Mouse (Mus musculus) Patski (cell line): ENCODE data around the gene Cib2. TPM values are rescaled to one million over a fixed set of nuclear protein-coding genes. Genes with fewer than 3 reads are reported as not detected.

Experiments used
- ATAC-seq: fragments of 100-300 bp; one replicate; pipeline ENCODE4 v1.8.0; 2021
- CTCF ChIA-PET: fragments of 350-600 bp; sonication (Branson Sonifier 250); formaldehyde crosslinking; loops from one replicate; lab custom pipeline; 2022; ENCODE audit warnings: inconsistent platforms; lab: Charles Lee
- POLR2A ChIA-PET: fragments of 350-600 bp; sonication (Branson Sonifier 250); formaldehyde crosslinking; loops from one replicate; lab custom pipeline; 2022; ENCODE audit warnings: antibody characterized with exemption, inconsistent platforms; lab: Charles Lee
- DNase-seq: peaks from one replicate; pipeline ENCODE4 v3.0.0-alpha.2; 2011; ENCODE audit warnings: low read depth, low spot score
- H3K27me3 ChIP-seq: fragments of 371-371 bp; one replicate; pipeline ENCODE4 v1.5.1; 2021
- CTCF ChIP-seq: fragments of 100-300 bp; IDR thresholded peaks from one replicate; pipeline ENCODE4 v1.5.1; 2021
- in situ Hi-C: fragments of 300-500 bp; cut with MboI; formaldehyde crosslinking; loops from 3 replicates; pipeline ENCODE4 v1.11.1; 2018; ENCODE audit warnings: low pct_unique_long_range_greater_than_20kb, mixed read lengths
- polyA plus RNA-seq: library from polyadenylated mRNA; unstranded; gene quantifications from one replicate; pipeline ENCODE4 v1.2.3, GENCODE M21; 2021

Gene Cib2
- polyA plus RNA-seq, 1 experiment from 2014 or later = 74.4 TPM

DNA sequence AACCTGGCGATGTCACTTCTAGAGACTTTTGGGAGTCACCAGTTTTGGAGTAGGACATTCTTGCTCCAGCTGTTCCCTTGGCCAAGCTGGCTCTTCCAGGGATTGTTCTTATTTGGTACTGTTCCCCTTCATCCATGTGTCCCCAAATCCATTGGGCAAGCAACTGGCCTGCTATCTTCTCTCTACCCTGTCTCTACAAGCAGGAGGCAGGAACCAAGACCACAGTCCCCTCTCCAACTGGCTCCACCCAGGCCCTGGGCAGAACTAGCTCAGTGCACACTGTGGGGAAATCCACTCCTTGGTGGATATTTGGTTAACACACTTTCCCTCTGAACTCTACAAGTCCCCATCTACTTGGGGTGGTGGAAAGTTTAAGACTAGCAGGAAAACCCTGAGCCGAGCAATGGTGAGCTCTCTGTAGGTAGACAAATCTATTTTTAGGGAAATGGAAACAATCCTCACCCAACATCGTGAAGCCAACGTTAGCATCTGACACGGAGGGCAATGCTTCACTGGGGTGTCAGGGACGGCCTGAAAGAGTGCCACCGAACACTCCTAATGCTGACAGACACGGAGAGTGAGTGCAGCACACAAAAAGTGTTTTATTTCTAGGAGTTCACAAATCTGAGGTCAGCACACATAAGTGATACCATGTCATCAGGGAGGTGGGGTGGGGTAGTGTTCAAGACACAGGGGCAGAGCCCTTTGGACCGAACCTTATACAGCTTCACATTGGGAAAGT is 15.6 kb downstream of the Cib2 start:
- H3K27me3 ChIP-seq = no peaks in the 10 kb centered on the region
- ChIA-PET POLR2A (interaction anchor here (0.8 kb wide), 1 partner anchor 15 kb away, joined by 3 read pairs; no protein-coding TSS in a partner anchor), CTCF (interaction anchor here (0.6 kb wide), 1 partner anchor 365 kb away, joined by 3 read pairs; no protein-coding TSS in a partner anchor)
- in situ Hi-C loops = no loop called here
- no peak for TF ChIP-seq CTCF
- no peak for DNase-seq
- no peak for ATAC-seq

DNA sequence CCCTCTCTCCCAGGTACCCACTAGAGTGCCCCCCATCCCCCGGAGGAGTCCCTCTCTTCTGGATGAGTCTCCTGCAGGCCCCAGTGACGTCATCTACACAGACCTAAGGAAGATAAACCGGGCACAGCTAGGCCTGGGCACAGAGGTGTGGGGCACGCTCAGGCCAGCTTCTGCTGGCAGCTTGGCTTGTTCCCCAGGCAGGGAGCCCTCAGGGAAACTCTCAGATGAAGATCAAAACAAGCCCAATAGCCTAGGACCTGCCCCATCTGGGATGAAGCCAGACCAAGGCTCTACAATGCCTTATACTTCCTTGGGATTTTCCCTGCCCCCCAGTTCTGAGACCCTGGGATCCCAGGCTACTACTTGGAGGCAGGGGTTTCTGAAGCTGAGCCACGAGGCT is 19.2 kb downstream of the Cib2 start:
- no peak for TF ChIP-seq CTCF
- ATAC-seq (no peak), DNase-seq (no peak)
- POLR2A ChIA-PET = no interaction called here
- in situ Hi-C loops = no loop called here
- no peaks in the 10 kb centered on the region for H3K27me3 ChIP-seq
- CTCF ChIA-PET = interaction anchor here (1.2 kb wide), 1 partner anchor 17 kb away, joined by 4 read pairs; no protein-coding TSS in a partner anchor

DNA sequence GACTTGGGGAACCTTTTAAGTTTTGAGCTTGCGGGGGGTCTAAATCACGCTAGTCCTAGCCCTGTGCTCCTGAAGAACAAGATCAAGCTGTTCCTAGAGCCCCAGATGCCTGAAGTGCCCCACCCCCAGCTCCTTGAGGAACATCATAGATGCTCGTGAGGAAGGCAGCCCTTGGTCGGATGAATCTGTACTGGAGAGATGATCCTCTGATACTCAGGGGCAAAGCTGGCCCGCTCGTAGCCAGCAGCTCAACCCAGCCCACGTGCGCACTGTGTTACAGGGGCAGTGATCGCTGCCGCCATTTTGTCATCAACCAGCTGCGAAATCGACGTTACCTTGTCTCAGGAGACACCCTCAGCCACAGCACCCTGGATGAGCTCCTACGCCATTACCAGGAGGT is 21.3 kb downstream of the Cib2 start, which contains the start of gene Sh2d7:
Sh2d7 (plus strand) TSS at position 301 of the 400 bp plus-strand sequence.
- CTCF ChIA-PET = interaction anchor here (1.0 kb wide), 1 partner anchor 9 kb away, joined by 3 read pairs; no protein-coding TSS in a partner anchor
- POLR2A ChIA-PET = no interaction called here
- TF ChIP-seq CTCF = no peak
- DNase-seq (no peak), ATAC-seq (no peak)
- no peaks in the 10 kb centered on the region for H3K27me3 ChIP-seq
- in situ Hi-C loops = no loop called here

DNA sequence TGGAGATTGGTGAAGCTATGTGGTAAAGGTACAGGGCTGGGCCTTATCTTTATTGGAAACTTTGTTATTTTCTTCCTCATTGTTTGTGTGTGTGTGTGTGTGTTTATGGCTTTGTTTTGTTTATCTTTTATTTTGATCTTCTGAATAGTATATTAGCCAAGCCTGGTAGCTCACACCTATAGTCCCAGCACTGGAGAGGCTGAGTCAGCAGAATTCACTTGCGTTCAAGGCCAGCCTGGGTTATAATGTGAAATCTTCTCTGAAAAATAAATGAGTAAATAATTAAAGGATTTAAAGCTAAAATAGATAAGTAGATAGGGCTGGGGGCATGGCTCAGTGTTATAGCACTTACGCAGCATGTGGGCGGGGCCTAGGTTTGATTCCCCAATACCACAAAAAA is 21.8 kb downstream of the Cib2 start:
- ATAC-seq (no peak), DNase-seq (no peak)
- in situ Hi-C loops = no loop called here
- ChIA-PET CTCF (interaction anchor here (1.0 kb wide), 1 partner anchor 9 kb away, joined by 3 read pairs; no protein-coding TSS in a partner anchor), POLR2A (no interaction called here)
- no peaks in the 10 kb centered on the region for H3K27me3 ChIP-seq
- TF ChIP-seq CTCF = no peak

DNA sequence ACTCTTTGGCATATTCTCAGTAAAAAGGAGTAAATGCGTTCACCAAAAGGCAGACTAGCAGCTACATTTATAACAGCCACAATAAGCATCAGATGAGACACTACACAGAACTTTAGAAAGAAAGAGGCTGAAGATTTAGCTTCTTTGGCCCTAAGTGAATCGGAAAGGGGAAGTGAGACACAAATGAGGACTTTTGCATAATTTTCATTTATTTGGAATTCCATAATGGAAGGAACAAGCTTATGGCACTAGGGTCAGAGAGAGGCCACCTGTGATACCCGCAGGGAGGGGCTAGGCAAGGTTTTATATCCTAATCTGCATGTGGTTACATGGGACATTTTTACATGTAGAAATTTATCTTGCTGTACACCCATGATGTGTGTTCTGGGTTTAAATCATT is 22.5 kb downstream of the Cib2 start:
- TF ChIP-seq CTCF = no peak
- ATAC-seq (no peak), DNase-seq (no peak)
- ChIA-PET CTCF (interaction anchor here (1.4 kb wide), 1 partner anchor 9 kb away, joined by 4 read pairs; no protein-coding TSS in a partner anchor), POLR2A (interaction anchor here (0.8 kb wide), 1 partner anchor 17 kb away, joined by 3 read pairs; no protein-coding TSS in a partner anchor)
- H3K27me3 ChIP-seq = no peaks in the 10 kb centered on the region
- in situ Hi-C loops = no loop called here

DNA sequence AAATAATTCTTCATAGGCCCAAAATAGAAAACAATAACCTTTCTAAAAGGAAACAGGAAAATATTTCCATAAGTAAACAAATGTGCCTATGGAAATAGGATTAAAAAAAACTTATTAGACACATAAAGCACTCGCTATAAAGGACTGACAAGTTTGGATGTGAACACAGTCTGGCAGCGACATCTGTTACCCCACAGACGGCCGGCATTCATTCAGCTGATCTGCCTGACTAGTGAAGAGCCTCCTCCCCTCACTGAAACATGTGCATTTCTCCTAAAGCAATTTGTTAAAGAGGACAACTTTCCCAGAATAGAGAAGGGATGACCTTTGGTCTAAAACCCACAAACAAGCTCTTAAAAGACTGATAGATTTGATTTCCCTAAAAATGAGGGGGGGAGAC is 23.0 kb downstream of the Cib2 start:
- CTCF ChIA-PET = interaction anchor here (1.4 kb wide), 1 partner anchor 8 kb away, joined by 4 read pairs; no protein-coding TSS in a partner anchor
- no peak for ATAC-seq
- TF ChIP-seq CTCF = no peak
- POLR2A ChIA-PET = no interaction called here
- in situ Hi-C loops = no loop called here
- DNase-seq = no peak
- no peaks in the 10 kb centered on the region for H3K27me3 ChIP-seq

DNA sequence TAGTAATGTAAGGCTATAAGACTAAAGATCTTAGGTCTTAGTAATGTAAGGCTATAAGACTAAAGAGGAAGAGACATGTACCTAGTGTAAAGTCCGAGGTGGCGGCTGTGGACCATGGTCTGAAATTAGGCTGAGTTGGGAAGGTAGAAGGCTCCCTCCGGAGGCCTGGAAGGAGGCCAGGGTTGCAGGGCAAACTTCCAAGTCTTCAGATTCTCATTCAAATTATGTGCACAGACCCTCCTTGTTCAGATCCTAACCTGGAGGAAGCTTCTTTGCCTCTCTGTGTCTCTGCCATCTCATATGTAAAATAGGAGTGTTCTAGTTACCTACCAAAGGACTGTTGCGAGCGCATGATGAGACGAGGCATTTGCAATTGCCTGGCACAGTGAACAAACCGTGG is 23.8 kb downstream of the Cib2 start:
- no peaks in the 10 kb centered on the region for H3K27me3 ChIP-seq
- CTCF ChIA-PET = no interaction called here
- no peak for TF ChIP-seq CTCF
- ATAC-seq (no peak), DNase-seq (no peak)
- in situ Hi-C loops = no loop called here
- POLR2A ChIA-PET = no interaction called here

DNA sequence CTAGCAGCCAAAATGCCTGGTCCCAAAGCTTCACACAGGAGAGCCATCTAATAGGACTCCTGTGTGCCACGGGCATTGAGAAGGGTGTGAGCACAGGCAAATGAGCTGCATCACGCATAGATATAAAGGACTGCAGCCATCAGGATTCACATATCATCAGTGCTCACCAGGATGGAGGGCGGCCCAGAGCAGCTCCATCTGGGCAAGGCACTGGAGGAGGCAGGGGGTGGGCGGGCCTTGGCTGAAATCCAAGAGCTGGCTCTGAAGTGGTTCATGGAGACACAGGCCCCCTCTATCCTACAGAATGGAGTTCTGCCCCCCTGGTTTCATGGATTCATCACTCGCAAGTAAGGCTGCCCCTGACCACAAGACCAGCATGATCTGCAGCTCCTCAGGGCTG is 26.0 kb downstream of the Cib2 start:
- in situ Hi-C loops = no loop called here
- TF ChIP-seq CTCF = no peak
- DNase-seq (no peak), ATAC-seq (no peak)
- ChIA-PET CTCF (interaction anchor here (1.1 to 1.2 kb wide), 2 partner anchors 29 to 97 kb away, joined by 3 read pairs; no protein-coding TSS in a partner anchor), POLR2A (no interaction called here)
- H3K27me3 ChIP-seq = no peaks in the 10 kb centered on the region

- POLR2A ChIA-PET = no interaction called here
- ATAC-seq (no peak), DNase-seq (no peak)
- in situ Hi-C loops = no loop called here
- no peaks in the 10 kb centered on the region for H3K27me3 ChIP-seq
- CTCF ChIA-PET = no interaction called here
- no peak for TF ChIP-seq CTCF
Measured at GRCm38 (mm10) chr9:54532926-54533325, 27.1 kb downstream of the Cib2 start.

- no peak for DNase-seq
- in situ Hi-C loops = no loop called here
- POLR2A ChIA-PET = no interaction called here
Measured at GRCm38 (mm10) chr9:54531421-54531820, 28.6 kb downstream of the Cib2 start.

GRCm38 (mm10) chr9:54530836-54531235 is 29.2 kb downstream of the Cib2 start:
- ChIA-PET POLR2A (interaction anchor here (0.6 kb wide), 1 partner anchor 604 kb away, joined by 3 read pairs; no protein-coding TSS in a partner anchor), CTCF (no interaction called here)
- TF ChIP-seq CTCF = no peak
- in situ Hi-C loops = no loop called here
- ATAC-seq (no peak), DNase-seq (no peak)
- no peaks in the 10 kb centered on the region for H3K27me3 ChIP-seq

More at GRCm38 (mm10) chr9:54531421-54531820, 28.6 kb downstream of the Cib2 start:
- no peaks in the 10 kb centered on the region for H3K27me3 ChIP-seq
- no peak for ATAC-seq
- CTCF ChIA-PET = interaction anchor here (1.0 kb wide), 1 partner anchor 7 kb away, joined by 3 read pairs; no protein-coding TSS in a partner anchor
- TF ChIP-seq CTCF = no peak
